Mouse (Mus musculus) CH12.LX (cell line): ENCODE results near the gene Kctd12. TPM values are rescaled to one million over a fixed set of nuclear protein-coding genes. Genes with fewer than 3 reads are reported as not detected.

Experiments used
- DNase-seq: peaks from one replicate; pipeline ENCODE4 v3.0.0-alpha.2; 2013; ENCODE audit errors: extremely low read depth
- H3K27ac ChIP-seq: 2 replicates; pipeline ENCODE4 v1.5.1; 2012; ENCODE audit warnings: low read depth, mild to moderate bottlenecking, control low read depth, moderate library complexity; ENCODE audit not compliant: insufficient read depth
- H3K27me3 ChIP-seq: replicated peaks from 2 replicates; pipeline ENCODE3; 2012; ENCODE audit warnings: inconsistent platforms
- H3K36me3 ChIP-seq, 2 experiments: replicated peaks in 1 of 2; 2 replicates each; pipeline versions ENCODE3 to v1.6.1; 2012; ENCODE audit warnings: inconsistent platforms in 1 of 2, low read length in 1 of 2, mild to moderate bottlenecking in 1 of 2, mixed read lengths in 1 of 2, moderate library complexity in 1 of 2; ENCODE audit not compliant: control insufficient read depth in 1 of 2, insufficient read depth in 1 of 2
- H3K4me1 ChIP-seq, 2 experiments: 2 replicates each; pipeline ENCODE4 v1.6.1; 2012; ENCODE audit warnings: inconsistent platforms in 1 of 2, moderate library complexity in 1 of 2; ENCODE audit not compliant: insufficient read depth in 2 of 2, control insufficient read depth in 1 of 2
- H3K4me2 ChIP-seq: 2 replicates; pipeline ENCODE4 v1.6.1; 2012; ENCODE audit warnings: low read depth, mild to moderate bottlenecking, control low read depth; ENCODE audit not compliant: poor library complexity, insufficient read depth, severe bottlenecking
- H3K4me3 ChIP-seq, 3 experiments: fragments of 150-350 bp in 1 of 3; sonication (generic) in 1 of 3; replicated peaks in 1 of 3; 2 replicates each; pipeline versions ENCODE3 to v1.5.1; 2011 to 2012; ENCODE audit warnings: low read depth in 2 of 3, low read length in 2 of 3, mild to moderate bottlenecking in 2 of 3, moderate library complexity in 2 of 3, control low read depth in 1 of 3, improper control_type of control experiment in 1 of 3, inconsistent platforms in 1 of 3, mixed read lengths in 1 of 3; ENCODE audit not compliant: poor library complexity in 1 of 3
- H3K79me2 ChIP-seq: replicated peaks from 2 replicates; pipeline ENCODE4 v1.6.1; 2012; ENCODE audit warnings: mild to moderate bottlenecking, moderate library complexity; ENCODE audit not compliant: control insufficient read depth, poor library complexity, insufficient read depth, severe bottlenecking; ENCODE audit errors: extremely low read depth
- H3K9ac ChIP-seq: 2 replicates; pipeline ENCODE4 v1.6.1; 2012; ENCODE audit warnings: low read depth, mild to moderate bottlenecking, control low read depth, moderate library complexity; ENCODE audit not compliant: insufficient read depth
- H3K9me3 ChIP-seq: replicated peaks from 2 replicates; pipeline ENCODE3; 2012; ENCODE audit warnings: low read length, inconsistent platforms, mixed read lengths
- BHLHE40 ChIP-seq: IDR thresholded peaks from 2 replicates; pipeline ENCODE4 v1.6.1; 2011; ENCODE audit warnings: mild to moderate bottlenecking, low read depth, low read length, improper control_type of control experiment
- CHD1 ChIP-seq: IDR thresholded peaks from 2 replicates; pipeline ENCODE4 v1.6.1; 2012; ENCODE audit warnings: low read depth, low read length, improper control_type of control experiment, inconsistent platforms
- CHD2 ChIP-seq: IDR thresholded peaks from 2 replicates; pipeline ENCODE4 v1.6.1; 2011; ENCODE audit warnings: low read length, improper control_type of control experiment
- CTCF ChIP-seq, 2 experiments: IDR thresholded peaks in 1 of 2; conservative IDR thresholded peaks in 1 of 2; 2 replicates each; pipeline ENCODE4 v1.5.1; 2011 to 2012; ENCODE audit warnings: low read depth in 2 of 2, low read length in 2 of 2, improper control_type of control experiment in 1 of 2, inconsistent platforms in 1 of 2, mild to moderate bottlenecking in 1 of 2, moderate library complexity in 1 of 2
- E2F4 ChIP-seq: IDR thresholded peaks from 2 replicates; pipeline ENCODE4 v1.6.1; 2011; ENCODE audit warnings: low read depth, low read length, improper control_type of control experiment; ENCODE audit not compliant: insufficient replicate concordance
- ELF1 ChIP-seq: IDR thresholded peaks from 2 replicates; pipeline ENCODE4 v1.6.1; 2014; ENCODE audit warnings: low read depth, mild to moderate bottlenecking, inconsistent platforms, low read length, improper control_type of control experiment
- EP300 ChIP-seq: IDR thresholded peaks from 2 replicates; pipeline ENCODE4 v1.6.1; 2011; ENCODE audit warnings: low read length, improper control_type of control experiment
- ETS1 ChIP-seq: conservative IDR thresholded peaks from 2 replicates; pipeline ENCODE4 v1.6.1; 2012; ENCODE audit warnings: low read depth, mild to moderate bottlenecking, inconsistent platforms, low read length, improper control_type of control experiment, moderate library complexity
- GABPA ChIP-seq: IDR thresholded peaks from 2 replicates; pipeline ENCODE4 v1.6.1; 2012; ENCODE audit warnings: low read depth, low read length, improper control_type of control experiment, inconsistent platforms; ENCODE audit not compliant: insufficient replicate concordance
- HCFC1 ChIP-seq: IDR thresholded peaks from 2 replicates; pipeline ENCODE4 v1.6.1; 2012; ENCODE audit warnings: low read depth, mild to moderate bottlenecking, inconsistent platforms, low read length, improper control_type of control experiment
- IRF4 ChIP-seq: IDR thresholded peaks from 2 replicates; pipeline ENCODE4 v1.6.1; 2014; ENCODE audit warnings: low read depth, mild to moderate bottlenecking, inconsistent platforms, low read length, improper control_type of control experiment
- JUN ChIP-seq: IDR thresholded peaks from 2 replicates; pipeline ENCODE4 v1.6.1; 2011; ENCODE audit warnings: low read depth, mild to moderate bottlenecking, low read length, improper control_type of control experiment, moderate library complexity; ENCODE audit not compliant: insufficient read depth
- JUND ChIP-seq: conservative IDR thresholded peaks from 2 replicates; pipeline ENCODE4 v1.6.1; 2011; ENCODE audit warnings: low read depth, low read length, improper control_type of control experiment
- MAFK ChIP-seq: IDR thresholded peaks from 2 replicates; pipeline ENCODE4 v1.6.1; 2011; ENCODE audit warnings: low read length, improper control_type of control experiment; ENCODE audit not compliant: insufficient replicate concordance
- MAX ChIP-seq: IDR thresholded peaks from 2 replicates; pipeline ENCODE4 v1.6.1; 2011; ENCODE audit warnings: low read length, improper control_type of control experiment
- MEF2A ChIP-seq: IDR thresholded peaks from 2 replicates; pipeline ENCODE4 v1.6.1; 2014; ENCODE audit warnings: low read depth, mild to moderate bottlenecking, inconsistent platforms, low read length, improper control_type of control experiment, borderline replicate concordance
- MXI1 ChIP-seq: IDR thresholded peaks from 2 replicates; pipeline ENCODE4 v1.6.1; 2011; ENCODE audit warnings: mild to moderate bottlenecking, low read depth, low read length, improper control_type of control experiment
- MYC ChIP-seq: IDR thresholded peaks from 2 replicates; pipeline ENCODE4 v1.6.1; 2011; ENCODE audit warnings: low read depth, mild to moderate bottlenecking, improper control_type of control experiment, low read length
- NELFE ChIP-seq: IDR thresholded peaks from 2 replicates; pipeline ENCODE4 v1.6.1; 2011; ENCODE audit warnings: low read depth, low read length, improper control_type of control experiment
- NRF1 ChIP-seq: IDR thresholded peaks from 2 replicates; pipeline ENCODE4 v1.6.1; 2014; ENCODE audit warnings: low read depth, mild to moderate bottlenecking, inconsistent platforms, low read length, improper control_type of control experiment, moderate library complexity
- PAX5 ChIP-seq: IDR thresholded peaks from 2 replicates; pipeline ENCODE4 v1.6.1; 2012; ENCODE audit warnings: low read length, inconsistent platforms, mixed read lengths
- POLR2A ChIP-seq: IDR thresholded peaks from 2 replicates; pipeline ENCODE4 v1.6.1; 2011; ENCODE audit warnings: low read depth, mild to moderate bottlenecking, improper control_type of control experiment, low read length
- POLR2AphosphoS2 ChIP-seq: IDR thresholded peaks from 2 replicates; pipeline ENCODE4 v1.6.1; 2011; ENCODE audit warnings: low read depth, low read length, improper control_type of control experiment
- RAD21 ChIP-seq: IDR thresholded peaks from 2 replicates; pipeline ENCODE4 v1.6.1; 2011; ENCODE audit warnings: low read depth, mild to moderate bottlenecking, low read length, improper control_type of control experiment, moderate library complexity
- RCOR1 ChIP-seq: conservative IDR thresholded peaks from 2 replicates; pipeline ENCODE4 v1.6.1; 2012; ENCODE audit warnings: low read depth, mild to moderate bottlenecking, inconsistent platforms, low read length, improper control_type of control experiment
- SIN3A ChIP-seq: IDR thresholded peaks from 2 replicates; pipeline ENCODE4 v1.6.1; 2012; ENCODE audit warnings: low read length, improper control_type of control experiment, inconsistent platforms
- SMC3 ChIP-seq: IDR thresholded peaks from 2 replicates; pipeline ENCODE4 v1.6.1; 2011; ENCODE audit warnings: low read depth, low read length, improper control_type of control experiment
- TBP ChIP-seq: conservative IDR thresholded peaks from 2 replicates; pipeline ENCODE4 v1.6.1; 2011; ENCODE audit warnings: low read depth, low read length, improper control_type of control experiment
- TCF12 ChIP-seq: IDR thresholded peaks from 2 replicates; pipeline ENCODE4 v1.6.1; 2014; ENCODE audit warnings: low read depth, mild to moderate bottlenecking, inconsistent platforms, low read length, improper control_type of control experiment
- UBTF ChIP-seq: IDR thresholded peaks from 2 replicates; pipeline ENCODE4 v1.6.1; 2012; ENCODE audit warnings: low read depth, mild to moderate bottlenecking, inconsistent platforms, low read length, improper control_type of control experiment, moderate library complexity
- USF1 ChIP-seq: IDR thresholded peaks from 2 replicates; pipeline ENCODE4 v1.6.1; 2014; ENCODE audit warnings: low read depth, mild to moderate bottlenecking, inconsistent platforms, low read length, improper control_type of control experiment
- USF2 ChIP-seq: conservative IDR thresholded peaks from 2 replicates; pipeline ENCODE4 v1.6.1; 2011; ENCODE audit warnings: low read depth, low read length, improper control_type of control experiment
- ZC3H11A ChIP-seq: IDR thresholded peaks from 2 replicates; pipeline ENCODE4 v1.6.1; 2012; ENCODE audit warnings: low read depth, mild to moderate bottlenecking, inconsistent platforms, low read length, improper control_type of control experiment
- ZKSCAN1 ChIP-seq: IDR thresholded peaks from 2 replicates; pipeline ENCODE4 v1.6.1; 2012; ENCODE audit warnings: low read depth, inconsistent platforms, low read length, improper control_type of control experiment, borderline replicate concordance
- ZMIZ1 ChIP-seq: IDR thresholded peaks from 2 replicates; pipeline ENCODE4 v1.6.1; 2012; ENCODE audit warnings: low read depth, mild to moderate bottlenecking, inconsistent platforms, low read length, improper control_type of control experiment
- ZNF384 ChIP-seq: IDR thresholded peaks from 2 replicates; pipeline ENCODE4 v1.6.1; 2012; ENCODE audit warnings: low read depth, low read length, improper control_type of control experiment, inconsistent platforms
- dilution Hi-C: fragments of 300-500 bp; cut with MboI; formaldehyde crosslinking; loops from 2 replicates; pipeline ENCODE4 v1.14.3; 2020; ENCODE audit warnings: low sequenced_read_pairs; ENCODE audit not compliant: extremely low pct_unique_long_range_greater_than_20kb, extremely low pct_ligation_motif_present
- in situ Hi-C: fragments of 300-500 bp; cut with MboI; formaldehyde crosslinking; loops from 3 replicates; pipeline ENCODE4 v1.14.3; 2019; ENCODE audit warnings: low sequenced_read_pairs, low pct_ligation_motif_present, low pct_unique_long_range_greater_than_20kb, mixed read lengths
- polyA plus RNA-seq: library from polyadenylated mRNA; unstranded; fragments of >175 nt; gene quantifications from 2 replicates; pipeline ENCODE4 v1.2.1, GENCODE M21; 2012; ENCODE audit warnings: low read depth; ENCODE audit not compliant: insufficient read length
- total RNA-seq, 2 experiments: library from RNA; depleted of rRNA; stranded (reverse); fragments of 300-350 nt in 1 of 2; fragments of >200 nt in 1 of 2; gene quantifications; 2 replicates each; pipeline ENCODE4 v1.2.3; 2012 to 2014

The Kctd12 gene
- total RNA-seq (2012; rRNA removed) (29.8 and 35.4 TPM in 2 replicates), total RNA-seq (2014; rRNA removed) (21.8 and 23.5 TPM in 2 replicates), polyA plus RNA-seq (17.5 and 21.4 TPM in 2 replicates)

GRCm38 (mm10) chr14:102982627-102983540, at the start of gene Kctd12:
TSS of gene Kctd12 (minus strand) at chr14:102982637.
- Histone ChIP-seq H3K9ac (peak within 1 kb of the TSS; percentile 85), H3K9me3 (no peaks in the 10 kb centered on the region), H3K4me3 (peak within 1 kb of the TSS; percentile 70 to 82 (median 73)), H3K4me1 (peaks cover 0 to 17% of the 10 kb centered on the region in 2 experiments; a peak in 2 of 4 replicates), H3K4me2 (peak within 1 kb of the TSS; percentile 89), H3K79me2 (peaks cover 30% of the 10 kb centered on the region), H3K27me3 (no peaks in the 10 kb centered on the region), H3K36me3 (peaks cover 0 to 4% of the 10 kb centered on the region in 2 experiments), H3K27ac (peak within 1 kb of the TSS; percentile 92)
- dilution Hi-C loops = loop anchor here (25.0 kb wide), 1 partner anchor 171 kb away; no protein-coding TSS in a partner anchor
- in situ Hi-C loops = loop anchor here (5.0 to 25.0 kb wide), 3 partner anchors 76 to 471 kb away; no protein-coding TSS in a partner anchor
- DNase-seq = peak; percentile 88
- TF ChIP-seq NRF1 (no peak), ZKSCAN1 (no peak), SMC3 (no peak), JUND (peak; percentile 64; the same call in 1 of the 2 replicates), BHLHE40 (peak; percentile 95), POLR2A (peak; percentile 63), ZMIZ1 (no peak), MEF2A (peak; percentile 24; the same call in 1 of the 2 replicates), EP300 (peak; percentile 83), USF1 (no peak), PAX5 (no peak), HCFC1 (no peak; the same call in none of the 2 replicates), CHD1 (no peak; the same call in 1 of the 2 replicates), ZC3H11A (no peak), MYC (no peak; the same call in none of the 2 replicates), NELFE (no peak), CTCF (conservative IDR thresholded peaks at IDR 0.05 in 1 of 2, IDR thresholded peaks at IDR 0.05 in 1 of 2; ENCODE audit: low read depth in 2 of 2, low read length in 2 of 2) (peak in 1 of 2 experiments; percentile 62; a peak in 2 of 4 replicates), IRF4 (peak; percentile 94), POLR2AphosphoS2 (no peak), MXI1 (peak; percentile 38; the same call in 1 of the 2 replicates), MAX (no peak), MAFK (0 out of 2 replicates have a peak, but pooled peaks have one; percentile 60), USF2 (no peak), ELF1 (peak; percentile 77), GABPA (no peak), ZNF384 (no peak), RAD21 (peak; percentile 19), TBP (0 out of 2 replicates have a peak, but pooled peaks have one; percentile 12), ETS1 (peak; percentile 66; the same call in 1 of the 2 replicates), UBTF (no peak), SIN3A (no peak; the same call in 1 of the 2 replicates), CHD2 (peak; percentile 89), RCOR1 (peak; percentile 74), JUN (0 out of 2 replicates have a peak, but pooled peaks have one; percentile 49), TCF12 (peak; percentile 28; the same call in 1 of the 2 replicates), E2F4 (no peak)
